Mouse (Mus musculus) adrenal gland, postnatal 4 days (tissue): ENCODE measurements at regions not wholly inside any gene's neighbourhood (a gene's known extent, or its start where the extent isn't known, plus 50 kb on each side); places are given as distances from the start of the nearest gene placed in this dataset.

Experiments
- DNase-seq, 2 experiments: peaks; one replicate each; pipeline ENCODE4 v3.0.0; 2021 to 2022; ENCODE audit warnings: low spot score in 2 of 2, mixed read lengths in 2 of 2

DNA sequence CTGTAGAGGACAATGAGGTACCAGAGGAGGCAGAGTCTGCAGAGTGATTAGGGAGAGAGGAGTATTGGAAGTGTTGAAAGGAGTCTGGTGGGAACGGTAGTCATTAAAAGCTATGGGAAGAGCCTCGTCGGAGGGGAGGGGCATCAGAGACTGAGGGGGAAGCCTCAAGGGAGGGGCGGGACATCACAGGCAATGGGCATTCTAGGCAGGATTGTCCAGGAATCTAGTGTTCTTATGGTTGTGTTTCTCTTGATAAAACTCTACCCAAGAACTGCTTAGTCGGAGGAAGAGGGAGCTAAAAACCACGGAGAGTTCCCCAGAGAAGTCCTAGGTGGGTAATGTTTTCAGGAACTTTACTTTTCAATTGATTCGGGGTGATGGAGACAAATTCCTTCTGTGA lies 90.2 kb downstream of the Sec23ip start:
- no peak for DNase-seq

DNA sequence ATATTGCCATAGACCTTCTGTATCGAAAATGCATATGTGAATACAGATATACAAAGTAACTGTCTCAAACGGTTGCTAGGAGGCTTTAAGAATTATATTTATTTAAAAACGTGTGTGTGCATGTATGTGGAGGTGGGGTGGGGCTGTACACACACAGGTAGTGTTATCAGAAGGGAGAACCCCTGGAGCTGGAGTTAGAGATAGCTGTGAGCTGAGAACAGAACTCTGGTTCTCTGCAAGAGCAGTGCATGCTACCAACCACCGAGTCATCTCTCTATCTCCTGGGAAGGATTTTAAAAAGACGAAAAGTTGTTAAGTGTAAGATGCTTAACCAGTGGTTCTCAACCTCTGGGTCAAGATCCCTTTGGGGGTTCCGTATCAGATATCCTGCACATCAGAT lies 91.7 kb downstream of the Sec23ip start:
- DNase-seq: no peak

DNA sequence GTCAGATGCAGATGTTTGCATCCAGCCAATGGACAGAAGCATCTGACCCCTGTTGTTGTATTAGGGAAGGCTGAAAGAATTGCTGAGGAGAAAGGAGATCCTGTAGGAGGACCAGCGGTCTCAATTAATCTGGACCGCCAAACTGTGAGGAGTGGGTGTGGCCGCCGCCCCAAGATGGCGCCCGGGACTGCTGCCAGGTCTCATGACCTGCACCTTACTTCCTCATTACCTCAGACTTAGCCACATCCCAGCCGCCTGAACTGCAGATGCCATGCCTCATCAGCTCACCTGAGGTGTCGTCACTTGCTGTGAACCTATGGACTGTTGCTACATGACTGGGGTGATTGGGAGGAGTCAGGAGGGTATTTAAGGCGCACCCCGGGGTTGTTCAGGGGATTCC lies 97.8 kb downstream of the Sec23ip start:
- no peak for DNase-seq

DNA sequence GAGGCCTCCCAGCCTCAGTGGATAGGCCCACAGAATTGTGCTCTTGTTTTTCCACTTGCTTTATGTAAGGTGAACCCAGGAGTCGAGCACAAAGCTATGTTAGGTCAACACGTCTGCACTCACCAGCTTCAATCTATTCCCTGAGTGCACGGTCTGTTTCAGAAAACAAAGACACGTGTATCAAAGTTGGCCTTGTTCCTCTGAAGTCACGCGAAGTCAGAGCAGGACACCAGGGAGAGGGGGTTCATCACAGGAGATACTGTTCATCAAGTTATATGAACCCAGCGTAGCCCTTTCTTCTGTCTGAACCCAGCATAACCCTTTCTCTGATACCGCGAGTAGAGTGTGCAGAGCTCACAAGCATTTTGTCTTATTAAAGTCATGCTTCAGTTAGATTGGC lies 98.8 kb downstream of the Sec23ip start:
- no peak for DNase-seq

DNA sequence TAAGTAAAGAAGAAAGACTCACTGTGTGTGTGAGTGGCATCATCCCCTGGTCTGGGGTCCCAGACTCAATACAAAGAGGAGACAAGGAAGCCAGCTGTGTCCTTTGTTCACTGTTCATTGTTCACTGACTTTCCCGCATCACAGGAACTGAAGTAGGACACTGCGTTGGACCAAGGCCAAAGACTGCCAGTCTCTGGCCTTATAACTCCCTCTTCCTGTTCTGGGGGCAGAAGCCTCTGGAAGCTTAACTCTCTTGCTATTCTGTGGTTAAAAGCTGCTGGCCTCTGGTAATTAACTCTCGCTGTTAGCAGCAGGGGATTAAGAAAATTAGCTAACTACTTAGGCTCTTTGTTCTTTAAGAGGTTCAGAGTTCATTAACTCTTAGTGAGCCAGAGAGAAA lies 104.5 kb downstream of the Sec23ip start:
- DNase-seq: no peak

DNA sequence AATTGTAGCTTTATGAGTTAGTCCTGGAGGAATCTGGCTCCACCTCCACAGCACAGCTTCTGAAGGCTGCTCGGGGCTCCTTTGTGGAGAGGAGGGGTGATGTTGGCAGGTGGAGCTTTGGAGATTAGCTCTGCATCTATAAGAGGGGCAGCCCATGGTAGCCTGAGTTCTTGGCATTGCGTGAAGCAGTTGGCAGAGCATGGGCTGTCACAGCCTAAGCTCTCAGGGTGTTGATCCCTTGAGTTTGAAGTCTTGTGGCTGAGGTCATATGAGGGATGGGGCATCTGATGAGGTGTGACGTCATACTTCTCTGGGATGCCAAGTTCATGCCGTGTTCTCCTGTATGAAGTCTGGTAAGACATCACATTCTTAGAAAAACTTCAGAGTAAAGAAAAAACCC lies 109.5 kb downstream of the Sec23ip start:
- DNase-seq: no peak

DNA sequence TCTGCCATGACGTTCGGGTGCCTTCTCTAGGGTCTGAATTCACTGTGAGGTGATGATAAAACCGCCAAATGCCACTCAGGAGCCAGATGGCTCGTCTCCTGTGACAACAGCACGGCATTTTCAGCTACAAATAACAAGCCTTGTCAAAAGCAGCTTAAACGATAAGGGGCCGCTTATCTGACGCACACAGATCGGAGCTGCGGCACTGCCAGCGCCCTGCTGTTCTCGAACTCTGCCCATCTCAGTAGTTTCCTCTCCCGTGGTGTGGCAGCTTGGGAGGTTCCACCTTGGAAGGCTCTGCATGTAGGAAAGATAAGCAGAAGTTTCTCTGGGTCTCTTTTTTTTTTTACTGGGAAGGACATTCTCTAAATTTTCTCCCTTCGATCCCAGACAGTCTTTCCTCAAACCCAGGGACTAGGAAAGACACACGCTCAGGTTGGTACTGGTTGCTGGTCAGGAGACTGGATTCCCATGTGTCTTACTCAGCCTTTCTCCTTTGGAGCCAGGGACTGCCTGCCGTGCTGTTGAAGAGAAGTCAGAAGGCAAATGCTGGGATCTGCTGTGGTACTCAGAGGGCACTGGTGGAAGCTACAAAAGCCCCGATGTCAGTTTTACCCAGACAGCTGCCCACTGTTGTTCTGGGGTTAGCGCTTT lies 110.1 kb downstream of the Sec23ip start:
- DNase-seq: no peak

DNA sequence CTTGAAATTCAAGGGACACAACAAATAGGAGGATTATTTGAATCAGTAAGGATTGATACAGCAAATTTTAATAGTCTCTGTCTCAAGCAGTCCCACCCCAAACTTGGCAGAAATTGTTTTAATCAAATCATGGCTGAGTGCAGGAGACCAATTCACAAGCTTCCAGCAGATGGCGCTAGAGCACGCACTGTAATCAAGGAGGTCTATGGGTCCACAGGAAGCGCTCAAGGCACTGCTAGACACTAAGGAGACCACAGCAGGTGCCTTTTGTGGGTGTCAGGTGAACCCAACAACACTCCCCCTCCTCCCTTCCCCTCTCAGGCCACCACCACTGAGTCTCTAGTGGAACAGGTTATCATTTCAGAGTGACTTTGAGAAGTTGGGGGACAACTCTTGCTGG lies 115.4 kb downstream of the Sec23ip start:
- peak; percentile 11 to 20 for DNase-seq

DNA sequence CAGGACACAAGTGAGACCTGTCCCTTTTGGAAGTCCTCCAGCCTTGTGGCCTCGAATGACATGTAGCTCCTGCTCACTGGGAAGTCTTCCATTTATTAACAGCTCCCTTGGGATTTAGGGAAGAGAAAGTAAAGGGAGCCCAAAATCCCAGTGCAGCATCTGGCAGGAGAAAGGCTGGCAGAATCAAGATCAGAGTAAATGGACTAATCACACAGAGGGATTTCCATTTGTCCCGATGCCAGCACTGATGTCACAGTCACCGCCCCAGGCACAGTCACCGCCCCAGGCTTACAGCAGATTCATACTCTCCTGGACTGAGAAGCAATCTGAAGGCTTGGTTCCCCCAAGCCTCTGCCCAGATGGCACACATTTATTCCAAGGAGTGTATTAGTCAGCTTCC lies 116.0 kb downstream of the Sec23ip start:
- DNase-seq: no peak

DNA sequence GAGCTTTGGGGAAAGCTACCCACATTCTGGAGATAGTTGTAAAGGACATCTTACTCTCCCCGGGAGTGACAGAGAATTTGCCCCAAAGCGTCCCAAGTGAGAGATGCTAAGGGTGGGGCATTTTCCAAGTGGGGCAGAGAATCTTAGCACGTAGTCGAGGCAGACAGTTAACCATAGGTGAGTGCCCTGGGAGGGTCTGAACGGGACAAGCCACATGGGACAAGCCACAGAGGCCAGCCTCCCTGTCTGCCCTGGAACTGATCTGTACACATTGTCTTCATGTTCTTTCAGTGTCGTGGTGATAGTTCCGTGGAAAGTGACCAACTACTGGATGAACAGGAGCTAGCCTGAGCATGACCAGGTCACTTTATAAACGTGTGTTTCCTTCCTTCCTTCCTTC lies 116.6 kb downstream of the Sec23ip start:
- no peak for DNase-seq

DNA sequence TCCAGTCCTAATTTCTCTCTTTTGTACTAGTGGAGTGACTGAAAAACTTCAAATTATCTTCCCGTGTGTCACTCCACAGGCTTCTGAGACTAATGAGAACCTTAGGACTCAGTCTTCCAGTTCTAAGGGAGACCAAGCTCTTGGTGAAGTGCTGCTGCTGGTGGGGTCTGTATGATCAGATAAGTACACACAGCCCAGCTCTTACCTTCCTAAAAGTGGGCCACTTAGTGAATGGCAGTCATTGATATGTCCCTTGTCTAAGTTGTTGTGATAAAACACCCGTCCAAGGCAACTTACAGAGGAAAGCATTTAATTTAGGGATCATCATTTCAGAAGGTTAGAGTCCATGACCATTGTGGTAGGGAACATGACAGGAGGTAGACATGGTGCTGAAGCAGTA lies 124.1 kb downstream of the Sec23ip start:
- no peak for DNase-seq

DNA sequence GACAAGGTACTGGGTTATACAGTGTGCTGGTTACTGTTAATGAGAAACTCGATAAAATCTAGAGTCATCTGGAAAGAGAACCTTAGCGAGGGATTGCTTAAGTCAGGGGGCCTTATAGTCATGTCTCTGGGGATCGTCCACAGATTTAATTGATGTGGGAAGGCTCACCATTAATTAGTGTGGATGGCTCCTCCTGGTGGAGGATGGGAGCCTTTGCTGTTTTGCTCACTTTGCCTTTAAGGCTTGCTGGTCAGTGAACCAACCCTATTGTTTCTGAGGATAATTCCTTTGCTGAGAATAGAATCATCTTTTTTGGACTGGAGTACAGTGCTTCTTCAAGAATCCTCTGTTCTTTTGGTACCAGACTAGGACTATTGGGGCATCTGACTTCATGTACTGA lies 139.3 kb downstream of the Sec23ip start:
- DNase-seq: no peak

DNA sequence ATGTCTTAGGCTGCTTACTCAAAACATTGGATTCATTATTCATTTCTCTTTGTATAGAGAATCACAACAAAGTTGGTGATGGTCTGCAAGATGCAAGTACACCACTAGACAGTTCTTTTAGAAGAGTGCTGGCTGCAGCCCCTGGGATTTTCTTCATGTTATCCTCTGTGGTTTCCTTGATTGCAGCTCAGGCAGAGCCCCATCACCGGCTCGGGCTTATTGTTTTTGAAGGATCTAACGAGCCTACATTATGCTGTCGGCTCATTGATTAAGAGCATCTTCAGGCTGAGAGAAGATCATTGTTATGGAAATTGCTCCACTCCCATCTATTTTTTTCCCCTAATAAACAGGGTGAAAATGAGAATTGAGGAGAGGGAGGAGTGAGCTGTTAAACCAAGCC lies 140.8 kb downstream of the Sec23ip start:
- no peak for DNase-seq

DNA sequence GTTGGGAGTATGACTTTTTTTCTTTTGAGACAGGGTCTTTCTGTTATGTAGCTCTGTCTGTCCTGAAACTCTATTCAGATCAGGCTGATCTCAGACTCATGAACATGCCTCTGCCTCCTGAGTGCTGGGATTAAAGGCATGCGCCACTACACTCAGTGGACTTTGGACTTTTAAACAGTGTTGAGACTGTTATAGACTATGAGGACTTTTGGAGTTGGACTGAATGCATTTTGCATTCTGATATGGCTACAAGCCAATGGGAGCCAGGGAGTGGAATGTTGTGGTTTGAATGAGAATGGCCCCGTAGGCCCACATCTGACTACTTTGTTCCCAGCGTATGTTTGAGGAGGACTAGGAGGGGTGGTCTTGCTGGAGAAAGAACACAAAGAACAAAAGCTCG lies 165.4 kb downstream of the Sec23ip start:
- no peak for DNase-seq

DNA sequence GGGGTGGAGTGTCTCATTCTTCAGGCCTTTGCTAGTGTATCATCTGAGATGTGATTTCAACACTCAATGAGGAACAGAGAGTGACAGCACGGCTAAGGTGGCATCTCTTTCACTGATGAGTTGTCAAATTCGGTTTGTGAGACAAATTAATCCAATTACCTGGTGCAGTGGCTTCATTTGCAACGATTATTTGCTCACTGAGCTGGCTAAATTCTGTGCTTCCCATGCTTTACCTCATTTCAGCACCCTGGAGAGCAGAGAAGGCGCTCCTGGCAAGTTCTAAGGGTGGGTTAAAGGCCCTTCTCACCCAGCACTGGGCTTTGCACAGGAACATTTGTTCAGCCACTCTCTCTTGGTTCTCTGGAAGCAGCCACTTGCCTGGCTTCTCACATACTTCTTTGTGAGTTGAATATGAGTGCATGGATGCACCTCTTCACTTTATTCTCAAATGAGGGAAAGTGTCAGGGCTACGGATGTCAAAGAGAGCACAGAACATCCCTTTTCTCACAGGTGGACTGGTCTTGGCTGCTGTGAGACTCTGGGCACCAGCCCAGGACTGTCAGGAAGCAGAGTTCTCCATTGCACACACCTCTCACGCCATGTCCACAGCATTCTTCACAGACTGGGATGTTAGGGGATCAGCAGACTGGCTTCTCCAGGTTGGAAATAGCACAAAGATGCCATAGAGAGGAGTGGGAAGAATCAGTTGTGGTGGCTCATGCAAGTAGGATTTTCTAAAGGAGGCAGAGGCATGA lies 193.4 kb downstream of the Sec23ip start:
- DNase-seq: no peak

DNA sequence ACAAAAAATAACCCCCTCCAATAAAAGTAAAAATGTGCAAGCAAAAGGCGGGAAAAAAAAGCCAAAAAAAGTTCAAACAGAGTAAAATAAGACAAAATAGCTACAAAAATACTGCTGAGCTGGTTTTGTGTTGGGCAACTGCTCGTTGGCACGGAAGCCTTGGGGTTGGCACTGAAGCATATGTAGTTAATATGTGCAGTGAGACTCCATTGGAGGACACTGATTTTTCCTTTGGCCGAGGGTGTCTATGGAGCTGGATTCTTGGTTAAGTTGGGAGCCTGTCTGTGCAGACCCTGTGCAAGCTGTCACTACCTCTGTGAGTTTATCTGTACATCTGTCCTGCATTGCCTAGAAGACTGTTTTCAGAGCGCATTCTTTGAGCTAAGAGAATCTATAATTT lies 215.8 kb downstream of the Sec23ip start:
- DNase-seq: no peak

DNA sequence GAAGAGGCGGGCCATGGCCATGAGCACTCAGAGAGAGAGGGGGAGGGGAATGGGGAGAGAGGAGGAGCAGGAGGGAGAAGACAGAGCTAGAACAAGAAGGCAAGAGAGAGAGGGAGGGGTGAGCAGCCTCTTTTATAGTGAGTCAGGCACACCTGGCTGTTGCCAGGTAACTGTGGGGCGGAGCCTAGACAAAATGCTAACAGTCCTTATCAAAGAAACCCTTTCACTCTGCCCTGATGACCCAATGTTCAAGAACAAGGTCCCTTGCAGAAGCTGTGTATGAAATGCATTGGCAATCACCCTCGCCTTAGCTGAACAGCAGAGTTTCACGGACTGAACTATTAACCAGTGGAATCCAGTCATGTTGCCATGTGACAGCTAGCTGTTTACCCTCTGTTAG lies 235.2 kb downstream of the Sec23ip start:
- DNase-seq: no peak

DNA sequence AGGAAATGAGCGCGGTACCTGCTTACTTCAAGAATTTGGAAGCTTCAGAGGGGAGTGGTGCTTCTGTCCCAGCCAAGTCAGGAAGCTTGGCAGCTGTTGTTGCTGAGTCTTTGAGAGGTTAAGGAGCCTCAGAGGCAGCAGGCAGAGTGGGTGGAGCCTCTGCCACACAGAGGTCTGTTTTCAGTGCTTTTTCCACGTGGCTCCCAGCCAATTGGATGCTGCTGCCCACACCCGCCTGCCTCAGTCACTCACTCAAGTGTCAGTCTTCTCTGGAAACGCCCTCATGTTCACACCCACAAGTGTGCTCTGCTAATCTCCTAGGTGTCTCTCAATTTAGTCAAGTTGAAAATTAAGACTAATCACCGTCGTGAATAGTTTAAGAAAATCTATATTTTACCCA lies 236.1 kb downstream of the Sec23ip start:
- DNase-seq: no peak

DNA sequence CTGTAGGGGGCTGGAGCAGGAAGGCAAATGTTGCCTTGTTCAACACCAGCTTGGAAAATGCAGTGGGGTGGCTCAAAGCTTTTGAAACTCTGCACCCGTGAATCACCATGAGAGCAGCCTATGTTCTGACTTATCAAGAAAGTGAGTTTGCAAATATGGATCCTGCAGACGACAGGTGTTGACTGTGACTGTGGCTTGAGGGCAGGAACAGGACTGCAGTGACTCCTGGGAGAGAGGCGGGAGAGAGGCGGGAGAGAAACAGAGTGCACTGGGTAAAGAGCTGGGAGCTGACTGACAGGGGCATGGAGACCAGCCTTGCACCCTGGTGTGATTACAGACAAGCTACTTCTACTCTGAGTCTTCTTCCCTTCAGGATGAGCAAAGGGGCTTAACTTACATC lies 254.0 kb downstream of the Sec23ip start:
- DNase-seq: no peak

DNA sequence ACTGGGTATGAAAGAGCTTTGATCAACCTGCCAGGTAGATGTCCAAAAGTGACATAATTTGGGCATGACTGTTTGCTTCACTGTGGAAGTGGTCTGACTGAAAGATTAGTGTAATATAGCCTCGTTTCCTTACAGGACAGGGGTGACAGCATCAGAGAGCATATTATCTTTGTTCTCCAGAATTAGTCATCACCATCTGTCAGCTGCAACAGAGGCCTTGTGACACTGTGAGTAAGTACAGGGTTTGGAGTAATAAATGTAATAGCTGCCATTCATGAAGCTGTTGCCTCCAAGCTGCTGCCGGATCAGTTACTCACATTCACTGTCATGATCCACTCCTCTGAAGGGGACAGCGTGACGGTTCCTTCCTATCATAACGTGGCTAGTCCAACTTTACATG lies 254.4 kb upstream of the Plpp4 start:
- no peak for DNase-seq

DNA sequence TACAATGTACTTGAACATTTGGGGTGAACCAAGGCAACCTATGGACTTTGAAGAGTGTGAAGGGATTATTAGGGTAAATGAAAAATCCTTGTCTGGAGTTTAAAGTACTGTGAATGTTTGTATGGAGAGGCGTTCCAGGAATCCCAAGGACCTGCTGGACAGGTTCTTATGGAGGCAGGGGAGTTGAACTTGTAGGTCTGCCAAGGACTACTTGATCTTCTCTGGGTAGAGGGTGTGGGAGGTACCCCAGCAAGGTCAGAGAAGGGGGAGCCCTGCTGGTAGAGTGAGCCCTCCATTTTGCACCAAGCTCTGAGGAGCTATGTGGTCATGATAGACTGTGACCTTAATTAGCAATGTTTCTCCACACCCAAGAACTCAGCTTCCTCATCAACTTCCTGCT lies 253.7 kb upstream of the Plpp4 start:
- DNase-seq: no peak

DNA sequence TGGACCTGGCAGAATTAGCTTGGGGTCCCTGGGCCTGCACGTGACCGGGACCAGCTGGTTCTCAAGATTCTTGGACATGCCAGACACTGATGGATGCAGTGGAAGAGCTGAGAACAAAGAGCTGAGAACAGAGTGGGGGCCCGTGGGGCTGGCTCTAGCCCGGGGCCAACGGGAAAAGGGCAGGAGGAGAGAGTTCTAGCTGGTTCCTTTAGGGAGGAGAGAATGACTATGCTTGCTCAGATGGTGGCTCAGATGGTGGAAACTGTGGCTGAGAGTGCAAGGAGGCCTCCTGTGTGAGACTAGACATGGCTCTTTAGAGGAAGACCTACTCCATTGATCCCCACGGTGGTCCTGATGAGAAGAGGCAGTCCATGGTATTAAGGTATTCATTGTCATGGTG lies 240.5 kb upstream of the Plpp4 start:
- DNase-seq: no peak

DNA sequence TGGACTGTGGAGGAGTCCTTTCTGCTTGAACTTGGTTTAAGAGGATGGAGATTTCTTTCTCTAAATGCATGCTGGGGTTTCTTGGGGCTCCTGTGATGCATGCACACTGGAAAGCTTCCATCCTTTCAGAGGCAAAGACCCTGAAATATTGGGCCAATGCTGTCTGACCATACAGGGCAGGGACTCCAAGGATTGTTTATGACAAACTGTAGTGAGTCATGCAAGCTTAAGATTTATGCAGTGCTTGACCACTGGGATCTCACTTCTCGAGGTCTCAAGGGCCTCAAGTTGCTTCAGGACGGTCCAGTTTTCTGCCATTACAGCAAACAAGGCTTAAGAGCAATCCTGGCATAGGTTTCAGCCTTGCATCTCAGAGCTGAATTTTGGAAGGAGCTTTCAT lies 229.7 kb upstream of the Plpp4 start:
- no peak for DNase-seq
